Mouse (Mus musculus) limb, embryonic 13.5 days (tissue): ENCODE measurements around the gene 2410015M20Rik. TPM values are rescaled to one million over a fixed set of nuclear protein-coding genes. Genes with fewer than 3 reads are reported as not detected.

Source experiments
- ATAC-seq: fragments of 200-750 bp; cut with Nextera tagmentation; 2 replicates; pipeline ENCODE4 v1.8.0; 2017; ENCODE audit warnings: low read depth, moderate number of reproducible peaks, moderate TSS enrichment; ENCODE audit not compliant: low FRiP score
- H3K27ac ChIP-seq: fragments of 300-500 bp; sonication (generic); 2 replicates; pipeline ENCODE4 v1.5.1; 2015; ENCODE audit warnings: inconsistent platforms, mild to moderate bottlenecking, moderate library complexity
- H3K27me3 ChIP-seq: fragments of 300-500 bp; sonication (generic); 2 replicates; pipeline ENCODE4 v1.6.1; 2015; ENCODE audit warnings: mild to moderate bottlenecking, inconsistent platforms
- H3K36me3 ChIP-seq: fragments of 300-500 bp; sonication (generic); 2 replicates; pipeline ENCODE4 v1.6.1; 2015; ENCODE audit warnings: inconsistent platforms, mild to moderate bottlenecking, moderate library complexity
- H3K4me1 ChIP-seq: fragments of 300-500 bp; sonication (generic); 2 replicates; pipeline ENCODE4 v1.6.1; 2015; ENCODE audit warnings: inconsistent platforms
- H3K4me2 ChIP-seq: fragments of 300-500 bp; sonication (generic); replicated peaks from 2 replicates; pipeline ENCODE4 v1.6.1; 2015; ENCODE audit warnings: inconsistent platforms, mild to moderate bottlenecking, moderate library complexity
- H3K4me3 ChIP-seq: fragments of 300-500 bp; sonication (generic); 2 replicates; pipeline ENCODE4 v1.5.1; 2015; ENCODE audit warnings: moderate library complexity, mild to moderate bottlenecking, inconsistent platforms
- H3K9ac ChIP-seq: fragments of 300-500 bp; sonication (generic); 2 replicates; pipeline ENCODE4 v1.6.1; 2015; ENCODE audit warnings: mild to moderate bottlenecking, inconsistent platforms
- H3K9me3 ChIP-seq: fragments of 300-500 bp; sonication (generic); 2 replicates; pipeline ENCODE4 v1.6.1; 2016; ENCODE audit warnings: inconsistent platforms
- WGBS: fragments of 180-500 bp; shearing (Covaris S2); methylation state at CpG from one replicate; pipeline ENCODE4 v1.1.7; 2015; 5-methylcytosine and 5-hydroxymethylcytosine counted together
- polyA plus RNA-seq: library from polyadenylated mRNA; unstranded; fragments of >200 nt; fragmentation: Nextera tagmentation; extraction: Ambion mirVana; gene quantifications from 2 replicates; pipeline ENCODE4 v1.2.1, GENCODE M21; 2015

Gene 2410015M20Rik
- polyA plus RNA-seq, 1 experiment from 2014 or later: 226 TPM

DNA sequence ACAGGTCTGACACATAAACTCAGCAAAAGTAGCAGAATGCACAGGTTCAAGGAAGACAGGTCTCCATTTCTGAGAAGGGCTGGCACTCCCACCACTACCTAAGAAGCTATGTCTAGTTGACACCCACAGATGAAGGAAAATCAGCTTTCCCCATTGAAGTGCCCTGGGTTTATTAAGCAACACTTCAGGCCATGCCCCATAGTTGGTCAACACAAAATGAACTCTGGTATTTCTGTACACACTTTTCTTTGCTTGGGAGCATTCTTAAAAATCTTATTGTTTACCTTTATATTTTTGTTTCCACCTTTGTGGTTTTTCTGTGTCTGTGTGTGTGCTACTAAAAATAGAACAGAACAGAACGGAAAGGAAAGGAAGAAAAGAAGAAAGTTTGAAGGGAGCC is 49.4 kb downstream of the 2410015M20Rik start:
- Histone ChIP-seq H3K9me3 (no peaks in the 10 kb centered on the region), H3K4me2 (no peak overlapping the region), H3K27me3 (no peaks in the 10 kb centered on the region), H3K36me3 (peaks cover 45% of the 10 kb centered on the region), H3K4me3 (no peak overlapping the region), H3K27ac (no peak overlapping the region), H3K9ac (no peak overlapping the region), H3K4me1 (no peaks in the 10 kb centered on the region)
- no peak for ATAC-seq
- 81% methylated on average over 1 of the region's 1 CpGs for WGBS

- Histone ChIP-seq H3K27me3 (no peaks in the 10 kb centered on the region), H3K9ac (no peak overlapping the region), H3K4me3 (no peak overlapping the region), H3K36me3 (peaks cover 38% of the 10 kb centered on the region), H3K4me2 (no peak overlapping the region), H3K27ac (no peak overlapping the region), H3K9me3 (no peaks in the 10 kb centered on the region), H3K4me1 (no peaks in the 10 kb centered on the region)
- 75% methylated on average over 3 of the region's 3 CpGs for WGBS
- ATAC-seq: no peak
These were observed 50.2 kb downstream of the 2410015M20Rik start for GRCm38 (mm10) chr17:56559386-56559785.

DNA sequence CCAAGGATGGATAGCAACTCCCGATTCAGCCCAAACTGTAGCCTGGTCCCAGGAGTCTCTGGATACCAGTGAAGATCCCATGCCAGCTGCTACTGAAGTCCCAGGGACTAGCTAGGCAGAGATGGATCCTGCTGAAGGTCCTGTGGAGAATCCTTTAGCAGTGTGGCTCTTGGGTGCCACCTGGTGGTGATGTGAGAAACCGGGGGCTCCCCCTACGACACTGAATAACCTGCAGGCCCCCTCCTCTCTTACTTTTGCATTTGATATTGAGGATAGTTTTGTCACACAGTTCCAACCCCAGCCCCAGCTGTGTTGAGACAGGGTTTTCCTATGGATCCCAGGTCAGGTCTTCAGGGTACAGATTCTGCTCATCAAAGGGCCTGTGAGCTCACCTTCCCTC is 51.1 kb downstream of the 2410015M20Rik start:
- peak; percentile 46; the same call in 1 of the 2 replicates for ATAC-seq
- Histone ChIP-seq H3K4me3 (no peak overlapping the region), H3K4me2 (no peak overlapping the region), H3K9me3 (no peaks in the 10 kb centered on the region), H3K9ac (no peak overlapping the region), H3K27ac (no peak overlapping the region), H3K36me3 (peaks cover 28% of the 10 kb centered on the region), H3K27me3 (no peaks in the 10 kb centered on the region), H3K4me1 (no peaks in the 10 kb centered on the region)
- 25% methylated on average over 3 of the region's 3 CpGs for WGBS

Other genes starting within 250 kb of the 2410015M20Rik start
- gene Ptprs, start 133.3 kb downstream of the 2410015M20Rik start, polyA plus RNA-seq: 100 and 106 TPM in 2 replicates
- gene Znrf4, start 97.3 kb downstream of the 2410015M20Rik start, polyA plus RNA-seq: not detected in 2 replicates
- 2.5 and 2.6 TPM in 2 replicates for gene Gm20219, start 55.4 kb downstream of the 2410015M20Rik start, polyA plus RNA-seq
- gene Safb2, start 25.2 kb downstream of the 2410015M20Rik start, polyA plus RNA-seq: 85.2 and 91.4 TPM in 2 replicates
- 113 and 121 TPM in 2 replicates for gene Safb, start 24.9 kb downstream of the 2410015M20Rik start, polyA plus RNA-seq
- gene Rpl36, start 3.6 kb upstream of the 2410015M20Rik start, polyA plus RNA-seq: 1,714 and 1,755 TPM in 2 replicates
- gene Lonp1, start 17.1 kb upstream of the 2410015M20Rik start, polyA plus RNA-seq: 50.7 and 53.2 TPM in 2 replicates
- 0.54 and 0.92 TPM in 2 replicates for gene Catsperd, start 18.4 kb upstream of the 2410015M20Rik start, polyA plus RNA-seq
- gene Ranbp3, start 63.5 kb upstream of the 2410015M20Rik start, polyA plus RNA-seq: 102 and 105 TPM in 2 replicates
- gene Ndufa11, start 108.0 kb upstream of the 2410015M20Rik start, polyA plus RNA-seq: 431 and 434 TPM in 2 replicates
- 20.2 and 21.3 TPM in 2 replicates for gene Vmac, start 108.3 kb upstream of the 2410015M20Rik start, polyA plus RNA-seq
- gene Nrtn, start 147.8 kb upstream of the 2410015M20Rik start, polyA plus RNA-seq: 14.1 TPM in 2 replicates
- 47.7 and 50.5 TPM in 2 replicates for gene Dus3l, start 155.0 kb upstream of the 2410015M20Rik start, polyA plus RNA-seq
- gene Prr22, start 160.5 kb upstream of the 2410015M20Rik start, polyA plus RNA-seq: 1.4 and 1.5 TPM in 2 replicates
- gene Rfx2, start 221.2 kb upstream of the 2410015M20Rik start, polyA plus RNA-seq: 4.5 and 4.9 TPM in 2 replicates